Mouse (Mus musculus): ENCODE results near the gene Tubb2a.

GRCm38 (mm10) chr13:34081926-34082325, 4.1 kb upstream of the Tubb2a start:
- TF ChIP-seq CTCF (IDR thresholded peaks at IDR 0.05 in 2 of 3, conservative IDR thresholded peaks at IDR 0.05 in 1 of 3; ENCODE audit: control insufficient read depth in 1 of 3, insufficient read depth in 1 of 3, low read depth in 2 of 3, low read length in 3 of 3, poor library complexity in 1 of 3, severe bottlenecking in 1 of 3): no peak
- no peak for TF ChIP-seq POLR2A (IDR thresholded peaks at IDR 0.05; ENCODE audit: control insufficient read depth in 1 of 2, insufficient read depth in 1 of 2, low read depth in 1 of 2, low read length in 2 of 2, poor library complexity in 1 of 2)
- TF ChIP-seq CHD2 (IDR thresholded peaks at IDR 0.05; ENCODE audit: low read length): no peak
- no peak for TF ChIP-seq HCFC1 (IDR thresholded peaks at IDR 0.05; ENCODE audit: low read depth, low read length)
- TF ChIP-seq GATA1 (IDR thresholded peaks at IDR 0.05; ENCODE audit: low read depth, low read length): no peak
- TF ChIP-seq POLR2AphosphoS2 (IDR thresholded peaks at IDR 0.05; ENCODE audit: low read length): no peak
- no peak for TF ChIP-seq USF1 (IDR thresholded peaks at IDR 0.05; ENCODE audit: low read depth, low read length)
- no peak for TF ChIP-seq MAFK (IDR thresholded peaks at IDR 0.05; ENCODE audit: borderline replicate concordance, low read depth, low read length)
- no peak for TF ChIP-seq POLR2AphosphoS5 (IDR thresholded peaks at IDR 0.05; ENCODE audit: borderline replicate concordance, low read depth, low read length)
- TF ChIP-seq SMC3 (IDR thresholded peaks at IDR 0.05; ENCODE audit: low read depth, low read length): no peak
